Mouse (Mus musculus) olfactory bulb, adult 2 months (tissue): ENCODE data around the gene Sesn2.

ENCODE experiments used
- CTCF ChIP-seq: fragments of 200-500 bp; IDR thresholded peaks from 2 replicates; pipeline ENCODE4 v1.5.1; 2012; ENCODE audit warnings: low read depth, mild to moderate bottlenecking, low read length, moderate library complexity; ENCODE audit not compliant: insufficient read depth
- POLR2A ChIP-seq: fragments of 200-500 bp; IDR thresholded peaks from 2 replicates; pipeline ENCODE4 v1.6.1; 2012; ENCODE audit warnings: mild to moderate bottlenecking, low read depth, low read length, moderate library complexity; ENCODE audit not compliant: insufficient read depth

- no peak for TF ChIP-seq POLR2A
- no peak for TF ChIP-seq CTCF
These were observed 7.8 kb upstream of the Sesn2 start for GRCm38 (mm10) chr4:132518066-132518465.
